Mouse (Mus musculus) midbrain, embryonic 13.5 days (tissue): ENCODE data around the gene Myh9. TPM values are rescaled to one million over a fixed set of nuclear protein-coding genes. Genes with fewer than 3 reads are reported as not detected.
"Not testable (repeated sequence)": the region's sequence is repeated elsewhere in the genome, so short reads cannot be mapped to it uniquely, and the experiment has no call there.

Experiments
- ATAC-seq: fragments of 200-750 bp; cut with Nextera tagmentation; 2 replicates; pipeline ENCODE4 v1.8.0; 2017; ENCODE audit warnings: mild to moderate bottlenecking, moderate TSS enrichment, moderate library complexity
- H3K27ac ChIP-seq: fragments of 300-500 bp; sonication (generic); 2 replicates; pipeline ENCODE4 v1.5.1; 2015; ENCODE audit warnings: inconsistent platforms, mild to moderate bottlenecking, moderate library complexity
- H3K27me3 ChIP-seq: fragments of 300-500 bp; sonication (generic); 2 replicates; pipeline ENCODE4 v1.6.1; 2015; ENCODE audit warnings: mild to moderate bottlenecking, inconsistent platforms
- H3K36me3 ChIP-seq: fragments of 300-500 bp; sonication (generic); 2 replicates; pipeline ENCODE4 v1.6.1; 2015; ENCODE audit warnings: mild to moderate bottlenecking, inconsistent platforms
- H3K4me1 ChIP-seq: fragments of 300-500 bp; sonication (generic); replicated peaks from 2 replicates; pipeline ENCODE4 v1.6.1; 2015; ENCODE audit warnings: inconsistent platforms
- H3K4me2 ChIP-seq: fragments of 300-500 bp; sonication (generic); replicated peaks from 2 replicates; pipeline ENCODE4 v1.6.1; 2015; ENCODE audit warnings: moderate library complexity, mild to moderate bottlenecking, inconsistent platforms
- H3K4me3 ChIP-seq: fragments of 300-500 bp; sonication (generic); replicated peaks from 2 replicates; pipeline ENCODE4 v1.5.1; 2015; ENCODE audit warnings: mild to moderate bottlenecking, inconsistent platforms
- H3K9ac ChIP-seq: fragments of 300-500 bp; sonication (generic); replicated peaks from 2 replicates; pipeline ENCODE4 v1.6.1; 2015; ENCODE audit warnings: mild to moderate bottlenecking, inconsistent platforms
- H3K9me3 ChIP-seq: fragments of 300-500 bp; sonication (generic); 2 replicates; pipeline ENCODE4 v1.6.1; 2016; ENCODE audit warnings: mild to moderate bottlenecking, inconsistent platforms
- WGBS: fragments of 180-500 bp; shearing (Covaris S2); methylation state at CpG from one replicate; pipeline ENCODE4 v1.1.7; 2015; 5-methylcytosine and 5-hydroxymethylcytosine counted together
- polyA plus RNA-seq: library from polyadenylated mRNA; unstranded; fragments of >200 nt; fragmentation: Nextera tagmentation; extraction: Ambion mirVana; gene quantifications from 2 replicates; pipeline ENCODE4 v1.2.1, GENCODE M21; 2015

Myh9 gene
- polyA plus RNA-seq, 1 experiment from 2014 or later: 14.1 TPM

GRCm38 (mm10) chr15:77881698-77882097, 39.7 kb upstream of the Myh9 start:
- Histone ChIP-seq H3K4me2 (no peak overlapping the region), H3K27me3 (no peaks in the 10 kb centered on the region), H3K9ac (no peak overlapping the region), H3K4me3 (no peak overlapping the region), H3K4me1 (no peaks in the 10 kb centered on the region), H3K9me3 (no peaks in the 10 kb centered on the region), H3K27ac (no peak overlapping the region), H3K36me3 (no peaks in the 10 kb centered on the region)
- 74% methylated on average over 5 of the region's 5 CpGs for WGBS
- ATAC-seq: no peak

GRCm38 (mm10) chr15:77880738-77881137, 38.8 kb upstream of the Myh9 start:
- WGBS: 89% methylated on average over 5 of the region's 5 CpGs
- Histone ChIP-seq H3K36me3 (no peaks in the 10 kb centered on the region), H3K27me3 (no peaks in the 10 kb centered on the region), H3K9ac (no peak overlapping the region), H3K4me3 (no peak overlapping the region), H3K4me2 (no peak overlapping the region), H3K27ac (no peak overlapping the region), H3K4me1 (no peaks in the 10 kb centered on the region), H3K9me3 (no peaks in the 10 kb centered on the region)
- no peak for ATAC-seq

GRCm38 (mm10) chr15:77879756-77880155, 37.8 kb upstream of the Myh9 start:
- Histone ChIP-seq H3K9ac (no peak overlapping the region), H3K27me3 (no peaks in the 10 kb centered on the region), H3K4me1 (no peaks in the 10 kb centered on the region), H3K36me3 (no peaks in the 10 kb centered on the region), H3K9me3 (no peaks in the 10 kb centered on the region), H3K27ac (no peak overlapping the region), H3K4me2 (no peak overlapping the region), H3K4me3 (no peak overlapping the region)
- WGBS: 96% methylated on average over 3 of the region's 3 CpGs
- no peak for ATAC-seq

GRCm38 (mm10) chr15:77877209-77877608, 35.2 kb upstream of the Myh9 start:
- Histone ChIP-seq H3K27me3 (no peaks in the 10 kb centered on the region), H3K9me3 (no peaks in the 10 kb centered on the region), H3K4me2 (no peak overlapping the region), H3K4me1 (no peaks in the 10 kb centered on the region), H3K36me3 (no peaks in the 10 kb centered on the region), H3K4me3 (no peak overlapping the region), H3K27ac (no peak overlapping the region), H3K9ac (no peak overlapping the region)
- 72% methylated on average over 2 of the region's 2 CpGs for WGBS
- no peak for ATAC-seq

- 84% methylated on average over 3 of the region's 3 CpGs for WGBS
- Histone ChIP-seq H3K27me3 (no peaks in the 10 kb centered on the region), H3K9ac (no peak overlapping the region), H3K4me2 (no peak overlapping the region), H3K4me3 (no peak overlapping the region), H3K36me3 (no peaks in the 10 kb centered on the region), H3K27ac (no peak overlapping the region), H3K4me1 (no peaks in the 10 kb centered on the region), H3K9me3 (no peaks in the 10 kb centered on the region)
- no peak for ATAC-seq
These were observed 34.7 kb upstream of the Myh9 start for GRCm38 (mm10) chr15:77876716-77877115.

GRCm38 (mm10) chr15:77875953-77876352, 34.0 kb upstream of the Myh9 start:
- no peak overlapping the region for H3K27ac ChIP-seq
- WGBS: 95% methylated on average over 6 of the region's 6 CpGs

GRCm38 (mm10) chr15:77874807-77875206, 32.8 kb upstream of the Myh9 start:
- H3K4me3 ChIP-seq: no peak overlapping the region
- H3K27ac ChIP-seq: no peak overlapping the region
- no peak for ATAC-seq
- no peaks in the 10 kb centered on the region for H3K27me3 ChIP-seq
- H3K4me2 ChIP-seq: no peak overlapping the region
- no peaks in the 10 kb centered on the region for H3K36me3 ChIP-seq
- no peaks in the 10 kb centered on the region for H3K9me3 ChIP-seq
- no peaks in the 10 kb centered on the region for H3K4me1 ChIP-seq
- 92% methylated on average over 9 of the region's 9 CpGs for WGBS
- H3K9ac ChIP-seq: no peak overlapping the region

More at GRCm38 (mm10) chr15:77875953-77876352, 34.0 kb upstream of the Myh9 start:
- no peak overlapping the region for H3K9ac ChIP-seq
- H3K4me2 ChIP-seq: no peak overlapping the region
- H3K4me1 ChIP-seq: no peaks in the 10 kb centered on the region
- no peaks in the 10 kb centered on the region for H3K9me3 ChIP-seq
- H3K27me3 ChIP-seq: no peaks in the 10 kb centered on the region
- no peak overlapping the region for H3K4me3 ChIP-seq
- H3K36me3 ChIP-seq: no peaks in the 10 kb centered on the region
- no peak for ATAC-seq

- no peaks in the 10 kb centered on the region for H3K9me3 ChIP-seq
- no peaks in the 10 kb centered on the region for H3K4me1 ChIP-seq
- no peak overlapping the region for H3K4me3 ChIP-seq
- no peaks in the 10 kb centered on the region for H3K27me3 ChIP-seq
- H3K4me2 ChIP-seq: no peak overlapping the region
- no peak for ATAC-seq
- no peak overlapping the region for H3K9ac ChIP-seq
- no peaks in the 10 kb centered on the region for H3K36me3 ChIP-seq
- WGBS: 67% methylated on average over 4 of the region's 4 CpGs
- H3K27ac ChIP-seq: no peak overlapping the region
These were observed 32.3 kb upstream of the Myh9 start for GRCm38 (mm10) chr15:77874310-77874709.

GRCm38 (mm10) chr15:77873564-77873963, 31.6 kb upstream of the Myh9 start:
- Histone ChIP-seq H3K4me2 (no peak overlapping the region), H3K27me3 (no peaks in the 10 kb centered on the region), H3K9ac (no peak overlapping the region), H3K9me3 (no peaks in the 10 kb centered on the region), H3K4me3 (no peak overlapping the region), H3K4me1 (no peaks in the 10 kb centered on the region), H3K27ac (no peak overlapping the region), H3K36me3 (no peaks in the 10 kb centered on the region)
- no peak for ATAC-seq
- 89% methylated on average over 2 of the region's 2 CpGs for WGBS

- Histone ChIP-seq H3K4me2 (no peak overlapping the region), H3K27me3 (no peaks in the 10 kb centered on the region), H3K9ac (no peak overlapping the region), H3K4me3 (no peak overlapping the region), H3K4me1 (no peaks in the 10 kb centered on the region), H3K36me3 (no peaks in the 10 kb centered on the region), H3K27ac (no peak overlapping the region), H3K9me3 (no peaks in the 10 kb centered on the region)
- ATAC-seq: no peak
- 90% methylated on average over 3 of the region's 3 CpGs for WGBS
These were observed 31.0 kb upstream of the Myh9 start for GRCm38 (mm10) chr15:77872996-77873395.

- Histone ChIP-seq H3K4me3 (no peak overlapping the region), H3K9me3 (no peaks in the 10 kb centered on the region), H3K36me3 (no peaks in the 10 kb centered on the region), H3K27ac (no peak overlapping the region), H3K4me2 (no peak overlapping the region), H3K4me1 (peaks cover 7% of the 10 kb centered on the region), H3K27me3 (no peaks in the 10 kb centered on the region), H3K9ac (no peak overlapping the region)
- WGBS: 83% methylated on average over 5 of the region's 5 CpGs
- no peak for ATAC-seq
These were observed 26.4 kb upstream of the Myh9 start for GRCm38 (mm10) chr15:77868340-77868739.

GRCm38 (mm10) chr15:77867231-77867968, 25.4 kb upstream of the Myh9 start:
- H3K27me3 ChIP-seq: not testable (repeated sequence)

More at GRCm38 (mm10) chr15:77867231-77867968, 25.4 kb upstream of the Myh9 start:
- ATAC-seq, H3K36me3 ChIP-seq, H3K27ac ChIP-seq, H3K9ac ChIP-seq, H3K4me3 ChIP-seq, H3K4me2 ChIP-seq, H3K4me1 ChIP-seq, H3K9me3 ChIP-seq: not testable (repeated sequence)
- WGBS: 84% methylated on average over 9 of the region's 10 CpGs
